Comparison of ENCODE assay signal across 25 mouse cellular contexts in the genomic region with DNA sequence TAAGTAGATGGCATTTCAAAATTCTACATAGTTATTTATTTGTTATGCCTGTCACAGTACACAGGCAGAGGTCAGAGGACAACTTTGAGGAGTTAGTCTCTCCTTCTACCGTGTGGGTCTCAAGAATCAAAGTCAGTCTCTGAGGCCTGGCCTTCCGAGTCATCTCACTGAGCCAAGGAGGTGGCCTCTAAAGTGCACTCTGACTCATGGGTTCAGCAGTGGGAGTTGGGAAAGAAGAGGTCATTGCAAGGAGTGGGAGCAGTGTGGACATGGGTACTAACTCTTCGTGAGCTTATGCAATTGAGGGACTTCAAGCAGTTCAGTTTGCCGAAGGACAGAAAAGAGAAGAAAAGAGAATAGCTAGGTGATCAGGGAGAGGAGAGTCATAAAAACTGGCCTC. TPM values are rescaled to one million over a fixed set of nuclear protein-coding genes. Genes with fewer than 3 reads are reported as not detected.
DNase-seq lines count a peak whose midpoint lies in the region; TF ChIP-seq lines count a peak whose summit lies in the region.
"Had no signal": no experiment of that assay in that cellular context is flagged by ENCODE, and none has a peak within 500 bp of the region (broad histone marks: within the 10 kb centered on the region; RNA-seq: fewer than 3 reads in every experiment).

No protein-coding gene starts in this region.

- no peak overlapping the region for H3K27ac ChIP-seq in heart, embryonic 10.5 days
- peak overlapping the region; percentile 44 for H3K27ac ChIP-seq in bone marrow macrophage, adult 2 months (ENCODE audit: insufficient read depth, low read depth, low read length)
- H3K27ac ChIP-seq: embryonic facial prominence, embryonic 13.5 days; hindbrain, embryonic 15.5 days; kidney, embryonic 15.5 days; limb, embryonic 13.5 days; neural tube, embryonic 12.5 days; stomach, postnatal 0 days had no signal

- H3ac ChIP-seq in myocyte (ENCODE audit: control insufficient read depth, insufficient read length): no peak overlapping the region

- peak overlapping the region; percentile 8 for H3K4me2 ChIP-seq in myocyte (ENCODE audit: low read depth)
- H3K4me2 ChIP-seq: embryonic facial prominence, embryonic 13.5 days; heart, embryonic 12.5 days; hindbrain, embryonic 15.5 days; kidney, embryonic 15.5 days; limb, embryonic 13.5 days; liver, embryonic 11.5 days; midbrain, embryonic 11.5 days; neural tube, embryonic 12.5 days had no signal

- no peaks in the 10 kb centered on the region for H3K27me3 ChIP-seq in heart, embryonic 10.5 days (ENCODE audit: insufficient read depth, poor library complexity, severe bottlenecking)
- no peaks in the 10 kb centered on the region for H3K27me3 ChIP-seq in myocyte (ENCODE audit: control insufficient read depth, insufficient read depth, insufficient read length)
- H3K27me3 ChIP-seq: embryonic facial prominence, embryonic 13.5 days; heart, embryonic 12.5 days; hindbrain, embryonic 15.5 days; kidney, embryonic 15.5 days; limb, embryonic 13.5 days; neural tube, embryonic 12.5 days had no signal

- H3K4me1 ChIP-seq in heart, embryonic 10.5 days: no peaks in the 10 kb centered on the region
- peaks cover 53% of the 10 kb centered on the region for H3K4me1 ChIP-seq in bone marrow macrophage, adult 2 months (ENCODE audit: control insufficient read depth, insufficient read depth, low read length)
- H3K4me1 ChIP-seq: embryonic facial prominence, embryonic 13.5 days; heart, embryonic 12.5 days; hindbrain, embryonic 15.5 days; kidney, embryonic 15.5 days; limb, embryonic 13.5 days; neural tube, embryonic 12.5 days had no signal

- TF ChIP-seq CTCF in bone marrow macrophage, adult 2 months (IDR thresholded peaks at IDR 0.05; ENCODE audit: low read depth, low read length): no peak

- TF ChIP-seq POLR2A in bone marrow macrophage, adult 2 months (IDR thresholded peaks at IDR 0.05; ENCODE audit: borderline replicate concordance, low read depth, low read length): no peak
- no peak for TF ChIP-seq POLR2A in myocyte (IDR thresholded peaks at IDR 0.05; ENCODE audit: insufficient read length, low read depth)

- no peaks in the 10 kb centered on the region for H3K79me2 ChIP-seq in myocyte (ENCODE audit: control insufficient read depth, insufficient read depth)

- H3K9me3 ChIP-seq in heart, embryonic 10.5 days: no peaks in the 10 kb centered on the region
- H3K9me3 ChIP-seq: embryonic facial prominence, embryonic 13.5 days; heart, embryonic 12.5 days; hindbrain, embryonic 15.5 days; kidney, embryonic 15.5 days; limb, embryonic 13.5 days; neural tube, embryonic 12.5 days had no signal

- 75% methylated on average over 4 of the region's 4 CpGs for WGBS in heart, embryonic 10.5 days

- no peak overlapping the region for H3K4me3 ChIP-seq in heart, embryonic 10.5 days
- no peak overlapping the region for H3K4me3 ChIP-seq in bone marrow macrophage, adult 2 months (ENCODE audit: insufficient read depth, low read length)
- no peak overlapping the region for H3K4me3 ChIP-seq in myocyte
- H3K4me3 ChIP-seq: embryonic facial prominence, embryonic 13.5 days; erythroblast, embryonic 14.5 days; heart, embryonic 12.5 days; hindbrain, embryonic 15.5 days; kidney, embryonic 15.5 days; limb, embryonic 13.5 days; neural tube, embryonic 12.5 days had no signal

- peak; percentile 39 for DNase-seq in heart, embryonic 10.5 days (ENCODE audit: low spot score)
- DNase-seq in heart, postnatal 4 days: no peak
- DNase-seq in NIH3T3 (ENCODE audit: low read depth): peak; percentile 28
- DNase-seq in testis, postnatal 10 days (ENCODE audit: low spot score): no peak
- no peak for DNase-seq in thymus, postnatal 36 days
- DNase-seq: cerebellum, adult 18-20 months; cerebellum, postnatal 10 days; kidney, adult 11 months; kidney, postnatal 36 days; right cerebral cortex, adult 18-20 months; right cerebral cortex, postnatal 4 days; thymus, adult 2 months; thymus, postnatal 4 days had no signal

- no peaks in the 10 kb centered on the region for H3K36me3 ChIP-seq in heart, embryonic 10.5 days
- H3K36me3 ChIP-seq in myocyte (ENCODE audit: control insufficient read depth, insufficient read depth): no peaks in the 10 kb centered on the region
- H3K36me3 ChIP-seq: embryonic facial prominence, embryonic 13.5 days; heart, embryonic 12.5 days; hindbrain, embryonic 15.5 days; kidney, embryonic 15.5 days; limb, embryonic 13.5 days; neural tube, embryonic 12.5 days had no signal

TF ChIP-seq in myocyte, 11 proteins besides CTCF, POLR2A, EP300 and RAD21:
- TF ChIP-seq TCF3 (IDR thresholded peaks at IDR 0.05; ENCODE audit: insufficient read length, low read depth) (no peak), REST (IDR thresholded peaks at IDR 0.05; ENCODE audit: insufficient read depth, insufficient read length) (no peak), MYOD1 (IDR thresholded peaks at IDR 0.05; ENCODE audit: control insufficient read depth in 1 of 3, insufficient read length in 2 of 3, low read depth in 2 of 3) (no peak), POLR2AphosphoS2 (IDR thresholded peaks at IDR 0.05; ENCODE audit: insufficient read length, low read depth) (no peak), MAX (IDR thresholded peaks at IDR 0.05; ENCODE audit: low read depth) (no peak), SRF (IDR thresholded peaks at IDR 0.05; ENCODE audit: control insufficient read depth, insufficient read length, low read depth) (no peak), MYOG (IDR thresholded peaks at IDR 0.05; ENCODE audit: control insufficient read depth in 1 of 3, insufficient read depth in 1 of 3, insufficient read length in 2 of 3, low read depth in 2 of 3) (no peak), E2F4 (IDR thresholded peaks at IDR 0.05; ENCODE audit: insufficient read depth) (no peak), CEBPB (IDR thresholded peaks at IDR 0.05; ENCODE audit: insufficient read depth, poor library complexity, severe bottlenecking) (no peak), TCF12 (IDR thresholded peaks at IDR 0.05; ENCODE audit: insufficient read depth, poor library complexity, severe bottlenecking) (no peak), USF1 (IDR thresholded peaks at IDR 0.05; ENCODE audit: low read depth) (no peak)
TF ChIP-seq in myocyte: peak in this region for 0.

RNA-seq across cellular contexts. Expression of a gene that starts 10.3 kb away (rescaled TPM):
- 24.8 and 32.7 TPM in 2 replicates for polyA plus RNA-seq in heart, embryonic 10.5 days (2016; fragmentation: Nextera tagmentation; extraction: Ambion mirVana)
- total RNA-seq in heart, postnatal 4 days (2021): 10 to 100 TPM in 1 of 2 experiments, 1 to 10 TPM in 1; 8.0 to 11.9 TPM
- polyA plus RNA-seq in bone marrow macrophage, adult 2 months (2012; ENCODE audit: insufficient read depth, insufficient read length, missing spikeins): 74.9 and 77.9 TPM in 2 replicates
- 12.7 TPM for polyA plus RNA-seq in myocyte (2012; fragmentation: generic; extraction: Trizol)

RNA-seq across cellular contexts. Expression of a gene that starts 41.0 kb away (rescaled TPM):
- polyA plus RNA-seq in heart, embryonic 10.5 days (2016; fragmentation: Nextera tagmentation; extraction: Ambion mirVana): 30.7 and 47.2 TPM in 2 replicates
- total RNA-seq in heart, postnatal 4 days (2021): 100 to 1,000 TPM; 134 to 148 TPM
- polyA plus RNA-seq in bone marrow macrophage, adult 2 months (2012; ENCODE audit: insufficient read depth, insufficient read length, missing spikeins): 21.4 and 23.0 TPM in 2 replicates
- polyA plus RNA-seq in myocyte (2012; fragmentation: generic; extraction: Trizol): 35.8 TPM
- polyA plus RNA-seq: erythroblast, embryonic 14.5 days had no signal

Comparison
In these comparisons a context has a peak if more than half of its experiments do, and no peak if none do; other contexts are left out.
1. DNase-seq: peak in heart, embryonic 10.5 days (single experiment) and NIH3T3 (single experiment); none in heart, postnatal 4 days (single experiment), testis, postnatal 10 days (single experiment) and thymus, postnatal 36 days (0 of 2).